Mouse (Mus musculus) spleen, postnatal 14 days (tissue): ENCODE results near the gene Oas2.
"Not testable (repeated sequence)": the region's sequence is repeated elsewhere in the genome, so short reads cannot be mapped to it uniquely, and the experiment has no call there.

Source experiments
- DNase-seq, 2 experiments: peaks; one replicate each; pipeline ENCODE4 v3.0.0; 2021 to 2022; ENCODE audit warnings: low spot score in 2 of 2

The Oas2 gene

GRCm38 (mm10) chr5:120749688-120750087, at the start of gene Oas2:
Gene Oas2, minus strand, starts transcription at chr5:120749853.
- DNase-seq, result no peak

- DNase-seq, result not testable (repeated sequence)
These were observed 49.3 kb upstream of the Oas2 start for GRCm38 (mm10) chr5:120798943-120799342.

- DNase-seq, result not testable (repeated sequence)
These were observed 48.5 kb upstream of the Oas2 start for GRCm38 (mm10) chr5:120798147-120798546.

- DNase-seq, result not testable (repeated sequence)
These were observed 45.9 kb upstream of the Oas2 start, which contains the start of gene Oas1e for GRCm38 (mm10) chr5:120795480-120796034. Gene Oas1e, minus strand, starts transcription at chr5:120795530.

GRCm38 (mm10) chr5:120793043-120793442, 43.4 kb upstream of the Oas2 start:
- peak in 1 of 2 experiments; percentile 36 for DNase-seq

- DNase-seq, result no peak
These were observed 37.4 kb upstream of the Oas2 start for GRCm38 (mm10) chr5:120787042-120787441.

- no peak for DNase-seq
These were observed 32.8 kb upstream of the Oas2 start for GRCm38 (mm10) chr5:120782446-120782845.

GRCm38 (mm10) chr5:120781646-120782045, 32.0 kb upstream of the Oas2 start:
- no peak for DNase-seq

- no peak for DNase-seq
These were observed 30.3 kb upstream of the Oas2 start for GRCm38 (mm10) chr5:120779922-120780321.

- DNase-seq, result no peak
These were observed 29.3 kb upstream of the Oas2 start for GRCm38 (mm10) chr5:120778941-120779340.

GRCm38 (mm10) chr5:120777478-120777877, 27.8 kb upstream of the Oas2 start, which contains the start of gene Oas3:
Gene Oas3, minus strand, starts transcription at chr5:120777661.
- no peak for DNase-seq

GRCm38 (mm10) chr5:120776801-120777200, 27.1 kb upstream of the Oas2 start:
- peak in 1 of 2 experiments; percentile 12 for DNase-seq

GRCm38 (mm10) chr5:120775287-120775985, 25.8 kb upstream of the Oas2 start:
- DNase-seq, result no peak

GRCm38 (mm10) chr5:120769396-120769795, 19.7 kb upstream of the Oas2 start:
- no peak for DNase-seq

- DNase-seq, result no peak
These were observed 15.4 kb upstream of the Oas2 start for GRCm38 (mm10) chr5:120765010-120765409.

GRCm38 (mm10) chr5:120761901-120762300, 12.2 kb upstream of the Oas2 start:
- DNase-seq, result no peak

- DNase-seq, result no peak
These were observed 4.6 kb upstream of the Oas2 start for GRCm38 (mm10) chr5:120754215-120754614.

- no peak for DNase-seq
These were observed 3.1 kb upstream of the Oas2 start for GRCm38 (mm10) chr5:120752786-120753185.

- no peak for DNase-seq
These were observed 1.6 kb upstream of the Oas2 start for GRCm38 (mm10) chr5:120751206-120751605.

- peak in 1 of 2 experiments; percentile 42 for DNase-seq
These were observed 3.2 kb downstream of the Oas2 start for GRCm38 (mm10) chr5:120746451-120746850.

GRCm38 (mm10) chr5:120742125-120742524, 7.5 kb downstream of the Oas2 start:
- peak in 1 of 2 experiments; percentile 44 for DNase-seq

GRCm38 (mm10) chr5:120734380-120734990, 15.2 kb downstream of the Oas2 start:
- DNase-seq, result no peak

GRCm38 (mm10) chr5:120733696-120734095, 16.0 kb downstream of the Oas2 start:
- no peak for DNase-seq
